Mouse (Mus musculus) lung, postnatal 0 days (tissue): ENCODE results near the gene Pde6d.

Experiments
- CTCF ChIP-seq: IDR thresholded peaks from 2 replicates; pipeline ENCODE4 v1.5.1; 2016; ENCODE audit warnings: antibody characterized with exemption, mild to moderate bottlenecking
- EP300 ChIP-seq: IDR thresholded peaks from 2 replicates; pipeline ENCODE4 v1.6.1; 2016; ENCODE audit warnings: antibody characterized with exemption, mild to moderate bottlenecking, control low read depth

GRCm38 (mm10) chr1:86500681-86501080 lies 81.7 kb downstream of the Pde6d start:
- no peak for TF ChIP-seq EP300
- TF ChIP-seq CTCF, result no peak
